Mouse (Mus musculus) G1E (cell line): ENCODE data around the gene S100a10. TPM values are rescaled to one million over a fixed set of nuclear protein-coding genes. Genes with fewer than 3 reads are reported as not detected.
A peak's percentile ranks its signal among the peaks of the same experiment; 100 is the strongest.

Source experiments
- ATAC-seq: 2 replicates; pipeline ENCODE4 v1.8.0; 2016; ENCODE audit warnings: mild to moderate bottlenecking; ENCODE audit not compliant: insufficient number of reproducible peaks, poor library complexity, low FRiP score, severe bottlenecking; ENCODE audit errors: extremely low read depth
- DNase-seq: peaks from one replicate; pipeline ENCODE4 v3.0.0; 2012; ENCODE audit warnings: low spot score
- H3K27me3 ChIP-seq: 2 replicates; pipeline ENCODE4 v1.6.1; 2012; ENCODE audit warnings: mild to moderate bottlenecking, low read length, inconsistent platforms; ENCODE audit not compliant: insufficient read depth
- H3K36me3 ChIP-seq: replicated peaks from 2 replicates; pipeline ENCODE3; 2012; ENCODE audit warnings: mild to moderate bottlenecking, inconsistent platforms
- H3K4me1 ChIP-seq: 2 replicates; pipeline ENCODE4 v1.6.1; 2012; ENCODE audit warnings: low read depth, low read length, inconsistent platforms, mixed read lengths; ENCODE audit not compliant: insufficient read depth
- H3K4me3 ChIP-seq: 2 replicates; pipeline ENCODE4 v1.5.1; 2012; ENCODE audit warnings: low read depth, mild to moderate bottlenecking, inconsistent platforms, low read length, moderate library complexity, mixed read lengths
- H3K9me3 ChIP-seq: replicated peaks from 2 replicates; pipeline ENCODE4 v1.6.1; 2012; ENCODE audit warnings: inconsistent platforms
- CTCF ChIP-seq: IDR thresholded peaks from 2 replicates; pipeline ENCODE4 v1.5.1; 2012; ENCODE audit warnings: low read depth, low read length, inconsistent platforms, mixed read lengths
- GATA1 ChIP-seq: IDR thresholded peaks from 2 replicates; pipeline ENCODE4 v1.6.1; 2012; ENCODE audit warnings: borderline replicate concordance, low read length, inconsistent platforms, mixed read lengths
- GATA2 ChIP-seq: IDR thresholded peaks from 2 replicates; pipeline ENCODE4 v1.6.1; 2012; ENCODE audit warnings: low read depth, low read length, inconsistent platforms, borderline replicate concordance
- POLR2AphosphoS5 ChIP-seq: IDR thresholded peaks from 2 replicates; pipeline ENCODE4 v1.6.1; 2012; ENCODE audit warnings: low read depth, low read length, inconsistent platforms; ENCODE audit not compliant: insufficient replicate concordance
- TAL1 ChIP-seq: conservative IDR thresholded peaks from 2 replicates; pipeline ENCODE4 v1.6.1; 2012; ENCODE audit warnings: low read depth, low read length, inconsistent platforms, mixed read lengths
- polyA plus RNA-seq: library from polyadenylated mRNA; stranded (reverse); fragments of >175 nt; gene quantifications from 2 replicates; pipeline ENCODE4 v1.2.3, GENCODE M21; 2012
- total RNA-seq, 2 experiments: library from RNA; stranded (forward) in 1 of 2; stranded (reverse) in 1 of 2; fragments of 200-1000 nt in 1 of 2; fragments of >200 nt in 1 of 2; fragmentation: Nextera tagmentation in 1 of 2; gene quantifications; 2 replicates each; pipeline ENCODE4 v1.2.3; 2014 to 2017

Gene S100a10
- total and polyA plus RNA-seq, 3 experiments, result not detected

- H3K27me3 ChIP-seq, result no peaks in the 10 kb centered on the region
- DNase-seq, result no peak
- TF ChIP-seq GATA2, result no peak
- TF ChIP-seq CTCF, result 0 out of 2 replicates have a peak, but pooled peaks have one; percentile 12
- no peak for TF ChIP-seq TAL1
- no peak for TF ChIP-seq GATA1
- H3K4me3 ChIP-seq, result no peak overlapping the region
- no peaks in the 10 kb centered on the region for H3K36me3 ChIP-seq
- peaks cover 11% of the 10 kb centered on the region for H3K9me3 ChIP-seq
- H3K4me1 ChIP-seq, result no peaks in the 10 kb centered on the region
- no peak for ATAC-seq
These were observed 7.7 kb upstream of the S100a10 start for GRCm38 (mm10) chr3:93547099-93547648.

- no peak for ATAC-seq
- Histone ChIP-seq H3K27me3 (no peaks in the 10 kb centered on the region), H3K9me3 (peaks cover 14% of the 10 kb centered on the region), H3K36me3 (no peaks in the 10 kb centered on the region), H3K4me3 (no peak overlapping the region), H3K4me1 (no peaks in the 10 kb centered on the region)
- TF ChIP-seq GATA2 (no peak), GATA1 (no peak), TAL1 (no peak), CTCF (no peak), POLR2AphosphoS5 (no peak)
- no peak for DNase-seq
These were observed 6.9 kb upstream of the S100a10 start for GRCm38 (mm10) chr3:93547749-93548540.

- no peak for DNase-seq
- no peak for TF ChIP-seq GATA2
- no peak for ATAC-seq
- Histone ChIP-seq H3K9me3 (peaks cover 14% of the 10 kb centered on the region), H3K27me3 (no peaks in the 10 kb centered on the region), H3K36me3 (no peaks in the 10 kb centered on the region), H3K4me1 (no peaks in the 10 kb centered on the region), H3K4me3 (no peak overlapping the region)
These were observed 6.2 kb upstream of the S100a10 start for GRCm38 (mm10) chr3:93548541-93549266.

GRCm38 (mm10) chr3:93549986-93550385 lies 4.9 kb upstream of the S100a10 start:
- Histone ChIP-seq H3K4me1 (no peaks in the 10 kb centered on the region), H3K9me3 (peaks cover 15% of the 10 kb centered on the region), H3K4me3 (no peak overlapping the region), H3K27me3 (no peaks in the 10 kb centered on the region), H3K36me3 (no peaks in the 10 kb centered on the region)
- TF ChIP-seq POLR2AphosphoS5, result no peak
- no peak for TF ChIP-seq GATA1
- TF ChIP-seq GATA2, result no peak
- no peak for TF ChIP-seq CTCF
- no peak for TF ChIP-seq TAL1
- no peak for ATAC-seq
- DNase-seq, result no peak

GRCm38 (mm10) chr3:93551950-93552901 lies 2.7 kb upstream of the S100a10 start:
- Histone ChIP-seq H3K27me3 (no peaks in the 10 kb centered on the region), H3K9me3 (peaks cover 20% of the 10 kb centered on the region), H3K36me3 (no peaks in the 10 kb centered on the region), H3K4me3 (no peak overlapping the region), H3K4me1 (no peaks in the 10 kb centered on the region)
- no peak for ATAC-seq
- DNase-seq, result no peak
- TF ChIP-seq GATA2 (no peak), TAL1 (no peak), POLR2AphosphoS5 (no peak), GATA1 (no peak), CTCF (no peak)
